Mouse (Mus musculus): Measurements from ENCODE around the gene Idh1. TPM values are rescaled to one million over a fixed set of nuclear protein-coding genes. Genes with fewer than 3 reads are reported as not detected.

Idh1 gene
- total and polyA plus RNA-seq, 2 experiments from 2014 or later: 37.6 to 58.5 TPM

- Histone ChIP-seq H3K9me3 (replicated peaks; ENCODE audit: control insufficient read depth, low read length) (no peaks in the 10 kb centered on the region), H3K27me3 (ENCODE audit: control insufficient read depth, insufficient read depth, low read length) (no peaks in the 10 kb centered on the region), H3K4me1 (ENCODE audit: control insufficient read depth, insufficient read depth) (0 out of 2 replicates have a peak, but pooled peaks cover 4% of the 10 kb centered on the region), H3K4me3 (ENCODE audit: low read depth, low read length) (no peak overlapping the region), H3K36me3 (replicated peaks; ENCODE audit: control insufficient read depth, insufficient read depth, low read length) (no peaks in the 10 kb centered on the region), H3K4me2 (ENCODE audit: low read depth, low read length) (no peak overlapping the region), H3K9ac (replicated peaks; ENCODE audit: low read depth, low read length) (no peak overlapping the region), H3K27ac (ENCODE audit: low read depth) (no peak overlapping the region)
- no peak for DNase-seq (ENCODE audit: low spot score)
- WGBS: 61% methylated on average over 5 of the region's 5 CpGs
- no peak for ATAC-seq (ENCODE audit: insufficient read depth, low read depth)
- TF ChIP-seq CTCF (IDR thresholded peaks at IDR 0.05; ENCODE audit: low read depth) (no peak), EP300 (IDR thresholded peaks at IDR 0.05; ENCODE audit: low read depth) (no peak)
Observed at GRCm38 (mm10) chr1:65181459-65181858, 4.8 kb downstream of the Idh1 start.

GRCm38 (mm10) chr1:65179634-65180249 is 6.6 kb downstream of the Idh1 start:
- H3K4me2 ChIP-seq (ENCODE audit: low read depth, low read length): peak overlapping the region; percentile 87
- H3K9ac ChIP-seq (replicated peaks; ENCODE audit: low read depth, low read length): peak overlapping the region; percentile 76
- TF ChIP-seq EP300 (IDR thresholded peaks at IDR 0.05; ENCODE audit: low read depth): no peak
- TF ChIP-seq CTCF (IDR thresholded peaks at IDR 0.05; ENCODE audit: low read depth): peak; percentile 79
- peak overlapping the region; percentile 81 for H3K4me3 ChIP-seq (ENCODE audit: low read depth, low read length)
- H3K27me3 ChIP-seq (ENCODE audit: control insufficient read depth, insufficient read depth, low read length): no peaks in the 10 kb centered on the region
- ATAC-seq (ENCODE audit: insufficient read depth, low read depth) (no peak), DNase-seq (ENCODE audit: low spot score) (peak; percentile 71)
- H3K36me3 ChIP-seq (replicated peaks; ENCODE audit: control insufficient read depth, insufficient read depth, low read length): peaks cover under 1% of the 10 kb centered on the region; the same call in 1 of the 2 replicates
- no peaks in the 10 kb centered on the region for H3K9me3 ChIP-seq (replicated peaks; ENCODE audit: control insufficient read depth, low read length)
- peak overlapping the region; percentile 95 for H3K27ac ChIP-seq (ENCODE audit: low read depth)
- WGBS: 2% methylated on average over 11 of the region's 11 CpGs
- peaks cover 9% of the 10 kb centered on the region; the same call in 1 of the 2 replicates for H3K4me1 ChIP-seq (ENCODE audit: control insufficient read depth, insufficient read depth)

GRCm38 (mm10) chr1:65178902-65179432 is 7.3 kb downstream of the Idh1 start:
- Histone ChIP-seq H3K4me3 (ENCODE audit: low read depth, low read length) (peak overlapping the region; percentile 81), H3K27ac (ENCODE audit: low read depth) (peak overlapping the region; percentile 95), H3K4me2 (ENCODE audit: low read depth, low read length) (peak overlapping the region; percentile 87), H3K9me3 (replicated peaks; ENCODE audit: control insufficient read depth, low read length) (no peaks in the 10 kb centered on the region), H3K36me3 (replicated peaks; ENCODE audit: control insufficient read depth, insufficient read depth, low read length) (peaks cover 8% of the 10 kb centered on the region; the same call in 1 of the 2 replicates), H3K9ac (replicated peaks; ENCODE audit: low read depth, low read length) (peak overlapping the region; percentile 76), H3K27me3 (ENCODE audit: control insufficient read depth, insufficient read depth, low read length) (no peaks in the 10 kb centered on the region), H3K4me1 (ENCODE audit: control insufficient read depth, insufficient read depth) (peaks cover 9% of the 10 kb centered on the region; the same call in 1 of the 2 replicates)
- TF ChIP-seq CTCF (IDR thresholded peaks at IDR 0.05; ENCODE audit: low read depth): peak; percentile 90
- peak; percentile 81; the same call in 1 of the 2 replicates for TF ChIP-seq EP300 (IDR thresholded peaks at IDR 0.05; ENCODE audit: low read depth)
- ATAC-seq (ENCODE audit: insufficient read depth, low read depth): peak; percentile 91
- WGBS: under 1% methylated on average over 39 of the region's 39 CpGs
- DNase-seq (ENCODE audit: low spot score): peak; percentile 96

GRCm38 (mm10) chr1:65178126-65178901 is 8.0 kb downstream of the Idh1 start:
- H3K9ac ChIP-seq (replicated peaks; ENCODE audit: low read depth, low read length): peak overlapping the region; percentile 76
- WGBS: 2% methylated on average over 27 of the region's 27 CpGs
- peaks cover 13% of the 10 kb centered on the region for H3K36me3 ChIP-seq (replicated peaks; ENCODE audit: control insufficient read depth, insufficient read depth, low read length)
- peak; percentile 92 for DNase-seq (ENCODE audit: low spot score)
- peak; percentile 84 for ATAC-seq (ENCODE audit: insufficient read depth, low read depth)
- peak overlapping the region; percentile 95 for H3K27ac ChIP-seq (ENCODE audit: low read depth)
- H3K4me2 ChIP-seq (ENCODE audit: low read depth, low read length): peak overlapping the region; percentile 87
- no peaks in the 10 kb centered on the region for H3K27me3 ChIP-seq (ENCODE audit: control insufficient read depth, insufficient read depth, low read length)
- H3K4me3 ChIP-seq (ENCODE audit: low read depth, low read length): peak overlapping the region; percentile 81
- no peaks in the 10 kb centered on the region for H3K9me3 ChIP-seq (replicated peaks; ENCODE audit: control insufficient read depth, low read length)
- TF ChIP-seq CTCF (IDR thresholded peaks at IDR 0.05; ENCODE audit: low read depth): peak; percentile 80
- no peak for TF ChIP-seq EP300 (IDR thresholded peaks at IDR 0.05; ENCODE audit: low read depth)
- peaks cover 9% of the 10 kb centered on the region; the same call in 1 of the 2 replicates for H3K4me1 ChIP-seq (ENCODE audit: control insufficient read depth, insufficient read depth)

- 40% methylated on average over 3 of the region's 3 CpGs for WGBS
- Histone ChIP-seq H3K4me1 (ENCODE audit: control insufficient read depth, insufficient read depth) (peaks cover 9% of the 10 kb centered on the region; the same call in 1 of the 2 replicates), H3K9ac (replicated peaks; ENCODE audit: low read depth, low read length) (0 out of 2 replicates have a peak overlapping the region, but pooled peaks have one; percentile 27), H3K9me3 (replicated peaks; ENCODE audit: control insufficient read depth, low read length) (no peaks in the 10 kb centered on the region), H3K4me2 (ENCODE audit: low read depth, low read length) (peak overlapping the region; percentile 87), H3K36me3 (replicated peaks; ENCODE audit: control insufficient read depth, insufficient read depth, low read length) (peaks cover 20% of the 10 kb centered on the region), H3K27me3 (ENCODE audit: control insufficient read depth, insufficient read depth, low read length) (no peaks in the 10 kb centered on the region), H3K4me3 (ENCODE audit: low read depth, low read length) (peak overlapping the region; percentile 81), H3K27ac (ENCODE audit: low read depth) (peak overlapping the region; percentile 95; the same call in 1 of the 2 replicates)
- no peak for TF ChIP-seq EP300 (IDR thresholded peaks at IDR 0.05; ENCODE audit: low read depth)
- no peak for TF ChIP-seq CTCF (IDR thresholded peaks at IDR 0.05; ENCODE audit: low read depth)
- ATAC-seq (ENCODE audit: insufficient read depth, low read depth): no peak
- DNase-seq (ENCODE audit: low spot score): no peak
Observed at GRCm38 (mm10) chr1:65177452-65177851, 8.8 kb downstream of the Idh1 start.
